22 mouse cellular contexts compared by ENCODE assay signal in the genomic region with DNA sequence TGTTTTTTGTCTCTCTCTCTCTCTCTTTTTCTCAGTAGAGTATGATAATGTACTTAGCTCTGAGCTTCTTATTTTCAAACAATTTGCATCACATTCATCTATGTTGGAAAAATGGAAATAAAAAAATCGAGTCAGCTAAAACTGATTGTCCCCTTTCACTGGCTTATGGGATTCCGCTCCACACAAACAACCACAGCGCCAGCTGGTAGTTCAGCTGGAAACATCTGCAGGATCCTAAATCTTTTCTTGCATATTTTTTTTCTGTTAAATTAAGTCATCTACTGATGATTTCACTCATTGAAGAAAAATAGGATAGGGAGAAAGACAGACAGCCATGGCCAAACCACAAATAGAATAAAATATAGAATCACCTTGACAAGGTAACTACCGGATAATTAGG.
DNase-seq lines count a peak whose midpoint lies in the region; TF ChIP-seq lines count a peak whose summit lies in the region.
"Had no signal": no experiment of that assay in that cellular context is flagged by ENCODE, and none has a peak within 500 bp of the region (broad histone marks: within the 10 kb centered on the region; RNA-seq: fewer than 3 reads in every experiment).

No protein-coding gene starts in this region.

- intact Hi-C loops in heart, postnatal 25 days (cut with DNase I), result no loop called here
- intact Hi-C loops in heart, postnatal 10 days (cut with DNase I), result no loop called here

- no peaks in the 10 kb centered on the region for H3K4me1 ChIP-seq in kidney, adult 2 months (ENCODE audit: control insufficient read depth, insufficient read depth, low read length)
- H3K4me1 ChIP-seq: forebrain, embryonic 13.5 days; hindbrain, embryonic 10.5 days; hindbrain, embryonic 15.5 days; limb, embryonic 13.5 days had no signal

- no peaks in the 10 kb centered on the region for H3K27me3 ChIP-seq in kidney, adult 2 months (replicated peaks; ENCODE audit: control insufficient read depth, insufficient read depth, low read length)
- H3K27me3 ChIP-seq: forebrain, embryonic 13.5 days; hindbrain, embryonic 15.5 days; limb, embryonic 13.5 days had no signal

- TF ChIP-seq POLR2A in kidney, adult 2 months (IDR thresholded peaks at IDR 0.05; ENCODE audit: low read depth, low read length), result no peak

- TF ChIP-seq CTCF in kidney, adult 2 months (conservative IDR thresholded peaks at IDR 0.05; ENCODE audit: insufficient read depth, insufficient read length, low read depth, low read length), result no peak

- H3K27ac ChIP-seq in kidney, adult 2 months (ENCODE audit: insufficient read depth, low read depth, low read length), result no peak overlapping the region
- H3K27ac ChIP-seq: forebrain, embryonic 13.5 days; gastrocnemius, adult 2 months; hindbrain, embryonic 10.5 days; hindbrain, embryonic 15.5 days; limb, embryonic 13.5 days had no signal

- 80% methylated on average over 4 of the region's 4 CpGs for WGBS in kidney, adult 2 months

- DNase-seq in heart, adult 18-20 months, result peak; percentile 21 to 23
- DNase-seq in heart, postnatal 25 days (ENCODE audit: low spot score), result no peak
- DNase-seq in kidney, postnatal 10 days, result peak; percentile 68
- DNase-seq in kidney, adult 2 months, result no peak
- DNase-seq in brain, adult 2 months (ENCODE audit: low read depth, low spot score), result peak; percentile 8
- DNase-seq in heart, postnatal 10 days, result peak; percentile 35 to 42
- no peak for DNase-seq in cerebellum, adult 18-20 months
- DNase-seq: adrenal gland, postnatal 14 days; cerebellum, adult 2 months; cerebellum, postnatal 14 days; gastrocnemius, adult 2 months; gastrocnemius, postnatal 36 days; kidney, adult 18-20 months; kidney, postnatal 25 days; lung, postnatal 14 days; midbrain, embryonic 14.5 days; thymus, postnatal 4 days had no signal

- H3K4me3 ChIP-seq in kidney, adult 2 months (ENCODE audit: insufficient read depth, low read depth, low read length), result no peak overlapping the region
- H3K4me3 ChIP-seq: erythroblast, embryonic 14.5 days; forebrain, embryonic 13.5 days; gastrocnemius, adult 2 months; hindbrain, embryonic 10.5 days; hindbrain, embryonic 15.5 days; limb, embryonic 13.5 days had no signal

- no peaks in the 10 kb centered on the region for H3K36me3 ChIP-seq in kidney, adult 2 months (ENCODE audit: control insufficient read depth, insufficient read depth, low read length)
- H3K36me3 ChIP-seq: hindbrain, embryonic 10.5 days; hindbrain, embryonic 15.5 days; limb, embryonic 13.5 days had no signal

Comparison
In these comparisons a context has a peak if more than half of its experiments do, and no peak if none do; other contexts are left out.
1. DNase-seq: peak in heart, adult 18-20 months (2 of 2), kidney, postnatal 10 days (single experiment), brain, adult 2 months (single experiment) and heart, postnatal 10 days (2 of 2); none in heart, postnatal 25 days (single experiment), kidney, adult 2 months (single experiment) and cerebellum, adult 18-20 months (0 of 2).